Mouse (Mus musculus) urinary bladder, postnatal 25 days (tissue): ENCODE results near the gene Nckap5.

Source experiments
- DNase-seq: peaks from one replicate; pipeline ENCODE4 v3.0.0; 2022; ENCODE audit warnings: low spot score

The Nckap5 gene

GRCm38 (mm10) chr1:126360531-126361220, 469.9 kb downstream of the Nckap5 start:
- DNase-seq, result no peak

- DNase-seq, result no peak
Observed at GRCm38 (mm10) chr1:126360111-126360510, 470.5 kb downstream of the Nckap5 start.

DNA sequence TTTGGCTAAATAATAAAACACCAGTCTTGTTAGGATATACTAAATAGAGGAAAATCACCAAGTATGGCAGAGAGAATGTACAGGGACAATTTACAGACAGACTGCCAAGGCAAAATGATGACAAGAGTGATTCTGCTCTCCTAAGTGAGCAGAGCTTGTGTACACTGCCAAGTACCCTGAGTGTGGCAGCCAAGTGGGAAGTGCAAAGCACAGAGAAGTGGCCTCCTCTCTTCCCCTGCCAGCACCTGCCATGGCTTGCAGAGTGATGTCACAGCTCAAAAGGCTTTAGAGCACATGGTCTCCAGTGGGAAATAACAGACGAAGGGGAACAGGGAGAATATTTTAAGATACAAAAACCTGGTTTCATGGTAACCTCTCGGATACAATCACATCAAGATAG, 488.8 kb downstream of the Nckap5 start:
- no peak for DNase-seq

DNA sequence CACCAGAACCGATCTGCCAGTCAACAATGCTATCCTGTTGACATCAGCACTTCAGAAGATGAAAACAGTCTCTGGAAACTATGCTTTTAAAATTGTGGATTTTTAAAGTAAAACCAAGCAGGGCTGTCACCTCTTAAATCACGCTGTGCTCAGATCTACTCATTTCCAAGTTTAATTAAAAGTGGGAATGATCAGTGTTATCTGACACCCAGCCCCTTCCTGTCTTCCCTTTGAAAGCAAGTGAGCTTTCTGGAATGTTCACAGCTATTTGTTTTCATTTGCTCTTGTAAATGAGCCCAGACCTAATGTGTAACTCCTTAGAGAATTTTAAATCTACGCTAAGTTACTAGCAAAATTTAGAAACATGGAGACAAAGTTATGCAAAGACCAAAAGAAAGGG, 491.3 kb downstream of the Nckap5 start:
- DNase-seq, result no peak

GRCm38 (mm10) chr1:126334202-126334601, 496.4 kb downstream of the Nckap5 start:
- no peak for DNase-seq

DNA sequence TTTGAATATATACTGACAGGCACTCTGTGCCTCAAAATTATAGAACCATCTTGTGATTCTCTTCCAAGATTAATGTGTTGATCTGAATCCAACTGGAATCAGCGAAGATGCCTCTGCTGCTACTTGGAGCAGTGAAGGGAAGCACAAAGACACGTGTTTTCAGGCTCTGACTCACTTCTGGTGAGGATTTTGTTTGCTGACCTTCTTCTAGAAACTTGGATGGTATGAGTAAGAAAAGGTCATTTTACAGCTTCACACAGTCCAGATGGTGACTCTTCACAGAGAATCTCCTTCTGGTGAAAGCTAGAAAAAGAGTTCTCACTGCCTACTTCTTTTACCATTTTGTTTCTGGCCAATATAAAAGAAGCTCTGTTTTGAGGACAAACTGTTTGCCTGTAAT, 498.6 kb downstream of the Nckap5 start:
- no peak for DNase-seq

- DNase-seq, result no peak
Observed at GRCm38 (mm10) chr1:126320696-126321095, 509.9 kb downstream of the Nckap5 start.

DNA sequence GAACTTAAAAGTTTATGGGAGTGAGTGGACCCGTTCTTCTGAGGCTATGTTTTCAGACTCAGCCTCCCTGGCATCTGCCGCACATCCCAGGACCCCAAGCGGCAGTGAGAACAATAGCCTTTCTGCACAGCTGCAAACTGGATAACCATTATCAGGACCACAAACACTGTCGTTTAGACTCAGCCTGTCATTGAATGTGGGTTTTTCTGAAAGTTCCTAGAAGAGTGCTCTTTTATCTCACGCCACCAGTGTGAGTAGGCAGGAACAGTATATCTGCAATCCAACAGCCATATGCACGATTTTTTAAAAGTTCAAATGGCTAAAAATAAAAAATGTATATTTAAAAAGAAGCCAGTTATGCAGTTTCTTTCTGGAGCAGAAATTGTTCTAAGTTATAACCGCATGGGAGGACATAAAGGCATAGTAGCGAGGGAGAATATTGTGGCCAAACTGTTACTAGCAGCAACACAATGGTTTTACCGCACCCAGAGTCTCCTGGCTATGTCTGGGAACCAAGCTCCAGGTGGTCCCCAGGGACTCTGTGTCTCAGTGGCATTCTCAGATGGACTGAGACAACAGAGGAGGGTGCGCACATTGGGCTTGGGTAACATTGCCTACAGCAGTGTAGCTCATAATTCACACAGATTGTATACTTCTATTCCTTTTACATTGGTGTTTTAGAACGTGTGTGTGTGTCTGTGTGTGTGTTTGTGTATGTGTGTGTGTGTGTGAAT, 512.6 kb downstream of the Nckap5 start:
- no peak for DNase-seq

DNA sequence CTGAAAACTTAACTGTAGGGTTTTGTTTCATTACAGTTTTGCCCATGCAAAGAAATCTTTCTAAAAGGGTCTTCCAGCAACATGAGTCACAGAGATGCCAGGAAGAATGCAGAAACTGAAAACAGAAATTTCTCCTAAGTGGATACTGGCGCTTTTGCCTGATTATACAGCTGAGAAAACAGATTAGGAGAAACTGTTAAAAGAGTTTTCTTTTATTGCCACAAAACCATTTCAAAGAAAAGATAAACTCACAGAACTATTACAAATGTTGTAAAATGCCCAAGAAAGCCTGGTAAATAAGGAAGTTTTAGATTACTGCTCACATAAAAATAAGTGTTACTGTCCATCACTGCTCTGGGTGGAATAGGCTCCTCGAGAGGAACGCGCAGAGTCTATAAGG, 513.3 kb downstream of the Nckap5 start:
- DNase-seq, result no peak

DNA sequence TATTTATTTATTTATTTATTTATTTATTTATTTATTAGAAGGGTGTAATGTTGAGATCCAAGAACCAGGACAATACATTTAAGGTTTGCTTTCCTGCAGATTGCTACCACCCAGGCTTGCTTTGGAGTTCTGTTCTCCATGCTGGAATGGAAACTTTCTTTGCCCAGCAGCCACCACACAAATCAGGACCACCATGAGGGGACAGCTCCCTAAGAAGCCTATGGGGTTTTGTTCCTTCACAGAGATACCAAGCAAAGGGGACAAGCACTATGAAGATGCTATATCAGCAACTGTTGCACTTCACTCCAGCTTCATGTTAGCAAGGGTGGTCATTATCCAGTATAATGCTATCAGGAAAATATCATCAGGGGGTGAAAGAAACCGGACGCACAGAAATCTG, 513.7 kb downstream of the Nckap5 start:
- DNase-seq, result no peak

DNA sequence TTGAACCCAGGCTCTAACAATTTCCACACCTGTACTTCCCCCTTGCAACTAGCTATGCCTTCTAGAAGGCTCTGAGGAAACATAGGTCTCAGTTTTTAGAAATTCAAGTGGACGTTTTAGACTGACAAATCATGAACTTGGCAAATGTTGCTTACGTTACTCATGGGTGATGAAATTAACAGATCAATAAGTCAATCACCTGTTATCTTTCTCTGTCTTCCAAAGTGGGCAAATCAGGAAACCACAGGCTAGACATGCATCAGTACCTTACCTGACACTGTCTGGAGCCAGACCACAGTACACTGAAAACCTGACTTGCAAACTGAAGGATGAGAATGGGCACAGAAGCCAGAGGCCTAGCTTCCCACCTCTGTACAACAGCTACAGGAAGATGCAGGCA, 529.5 kb downstream of the Nckap5 start:
- DNase-seq, result no peak

GRCm38 (mm10) chr1:126264931-126265330, 565.7 kb downstream of the Nckap5 start:
- no peak for DNase-seq

DNA sequence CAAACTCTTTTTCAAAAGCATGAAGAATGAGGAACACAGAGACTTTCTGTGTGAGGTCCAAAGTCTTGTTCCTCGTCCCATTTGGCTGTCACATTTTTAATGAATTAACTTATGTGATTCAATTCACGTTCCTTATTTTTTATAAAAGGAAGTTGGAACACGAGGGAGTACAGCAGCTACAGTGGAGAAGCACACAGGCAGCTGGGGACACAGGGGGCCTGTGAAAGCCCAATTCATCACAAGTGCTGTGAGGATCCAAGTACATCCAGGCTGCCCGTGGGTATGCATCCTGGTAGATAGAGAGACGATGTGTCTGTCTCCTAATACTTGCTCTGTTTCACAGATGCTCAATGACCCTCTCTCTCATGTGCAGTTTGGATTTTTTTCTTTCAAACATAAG, 576.2 kb downstream of the Nckap5 start:
- no peak for DNase-seq

GRCm38 (mm10) chr1:126253934-126254333, 576.7 kb downstream of the Nckap5 start:
- DNase-seq, result no peak

- DNase-seq, result no peak
Observed at GRCm38 (mm10) chr1:126233196-126233595, 597.4 kb downstream of the Nckap5 start.

DNA sequence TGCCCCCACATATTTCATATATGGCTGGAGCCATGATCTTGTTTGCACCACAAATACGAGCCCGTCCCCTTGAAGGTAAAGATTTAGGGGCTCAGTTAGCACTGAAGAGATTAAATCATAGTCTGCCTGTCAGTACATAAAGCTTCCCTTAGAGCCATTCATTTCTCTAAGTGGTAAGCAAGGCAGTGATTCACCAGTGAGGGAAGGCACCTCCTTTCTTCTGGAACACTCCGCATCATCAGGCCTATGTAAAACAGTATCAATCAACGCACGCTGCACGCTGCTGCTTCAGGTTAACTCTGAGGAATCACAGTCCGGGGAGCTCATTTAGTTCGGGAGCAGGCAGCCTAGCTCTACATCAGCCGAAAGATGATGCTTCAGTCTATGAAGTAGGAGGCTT, 599.4 kb downstream of the Nckap5 start:
- no peak for DNase-seq

GRCm38 (mm10) chr1:126210212-126210611, 620.4 kb downstream of the Nckap5 start:
- no peak for DNase-seq

- DNase-seq, result no peak
Observed at GRCm38 (mm10) chr1:126209743-126210142, 620.9 kb downstream of the Nckap5 start.

DNA sequence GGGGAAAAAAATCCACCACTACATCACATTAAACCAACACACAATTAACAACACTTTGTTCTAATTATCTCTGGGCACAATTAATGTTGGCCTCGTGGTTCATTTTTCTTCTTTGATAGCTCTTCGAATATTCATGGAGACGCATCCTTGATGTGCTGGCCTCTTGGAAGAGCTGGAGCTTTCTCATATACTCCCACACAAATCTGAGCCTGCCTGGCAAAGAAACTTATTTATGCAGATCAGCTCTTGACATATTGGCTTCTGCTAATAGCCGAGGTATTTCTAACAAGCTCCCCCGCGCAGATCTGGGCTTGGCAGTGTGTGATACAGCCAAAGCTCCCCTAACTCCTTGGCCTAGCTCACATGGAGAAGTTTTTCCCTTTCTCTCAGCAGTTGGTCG, 621.5 kb downstream of the Nckap5 start:
- DNase-seq, result no peak

DNA sequence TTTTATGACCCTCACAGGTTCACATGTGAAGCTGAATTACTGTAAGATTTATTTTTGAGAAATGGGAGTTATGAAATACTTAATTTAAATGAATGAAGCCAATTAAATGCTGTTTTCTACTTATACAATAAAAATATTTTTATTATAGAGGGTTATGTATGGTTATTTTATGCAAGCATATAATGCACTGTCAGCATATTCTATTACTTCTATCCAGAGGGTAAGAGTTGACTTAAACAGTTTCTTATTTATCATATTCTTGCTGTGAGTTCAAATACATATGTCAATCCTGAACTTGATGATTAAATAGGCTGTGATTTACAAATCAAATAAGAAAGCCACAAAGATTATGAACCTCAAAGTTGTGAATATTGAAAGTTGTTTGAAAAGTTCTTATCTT, 633.7 kb downstream of the Nckap5 start:
- DNase-seq, result no peak

GRCm38 (mm10) chr1:126190353-126190752, 640.2 kb downstream of the Nckap5 start:
- no peak for DNase-seq

DNA sequence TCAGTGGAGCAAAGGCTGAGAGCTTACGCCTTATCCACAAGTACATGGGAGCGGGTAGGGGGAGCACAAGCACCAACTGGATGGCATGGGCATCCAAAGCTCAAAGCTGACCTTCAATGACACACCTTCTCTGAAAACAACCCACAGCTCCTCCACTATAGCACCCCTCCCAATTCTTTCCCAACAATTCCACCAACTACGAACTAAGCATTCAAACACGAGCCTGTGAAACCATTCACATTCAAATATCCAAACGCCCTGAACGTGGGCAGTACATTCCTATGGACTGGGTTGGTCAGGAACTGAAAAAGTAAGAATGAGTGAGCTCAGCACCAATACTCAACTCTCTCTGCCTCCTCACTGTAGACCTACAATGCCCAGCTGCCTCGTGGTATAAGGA, 646.8 kb downstream of the Nckap5 start:
- no peak for DNase-seq

DNA sequence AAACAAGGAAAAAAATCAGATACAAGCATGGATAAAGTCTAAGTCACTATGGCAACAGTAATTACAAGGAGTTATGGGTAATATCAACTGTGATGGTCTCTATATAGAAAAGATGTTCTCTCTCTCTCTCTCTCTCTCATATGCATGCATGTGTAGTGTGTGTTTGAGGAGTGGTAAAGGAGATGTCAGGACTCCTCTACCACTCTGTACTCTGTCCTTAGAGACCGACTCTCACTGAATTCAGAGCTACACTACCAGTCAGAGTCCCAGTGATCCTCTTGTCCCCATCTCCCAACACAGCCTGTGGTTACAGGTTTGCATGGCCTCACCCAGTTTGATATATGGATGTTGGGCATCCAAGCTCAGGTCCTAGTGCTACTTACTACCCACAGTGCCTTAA, 662.0 kb downstream of the Nckap5 start:
- no peak for DNase-seq

GRCm38 (mm10) chr1:126168131-126168530, 662.5 kb downstream of the Nckap5 start:
- no peak for DNase-seq
